Mouse (Mus musculus) subcutaneous adipose tissue, adult 2 months (tissue): ENCODE results near the gene 8030411F24Rik. TPM values are rescaled to one million over a fixed set of nuclear protein-coding genes. Genes with fewer than 3 reads are reported as not detected.

ENCODE experiments used
- polyA plus RNA-seq: library from polyadenylated mRNA; depleted of rRNA; stranded (reverse); fragments of >200 nt; gene quantifications from 2 replicates; pipeline ENCODE4 v1.2.3, GENCODE M21; 2012; ENCODE audit warnings: low replicate concordance; rRNA removed

Gene 8030411F24Rik
- not detected in 2 replicates for polyA plus RNA-seq

GRCm38 (mm10) chr2:148781709-148782108, at the start of gene 8030411F24Rik:
8030411F24Rik (plus strand) TSS chr2:148782009.

GRCm38 (mm10) chr2:148732327-148733000, 49.3 kb upstream of the 8030411F24Rik start, which contains the start of gene Napb:
Napb (minus strand) TSS chr2:148732467.

GRCm38 (mm10) chr2:148750058-148750457, 31.8 kb upstream of the 8030411F24Rik start, which contains the start of gene Cstl1:
Cstl1 (plus strand) TSS chr2:148750358.

DNA sequence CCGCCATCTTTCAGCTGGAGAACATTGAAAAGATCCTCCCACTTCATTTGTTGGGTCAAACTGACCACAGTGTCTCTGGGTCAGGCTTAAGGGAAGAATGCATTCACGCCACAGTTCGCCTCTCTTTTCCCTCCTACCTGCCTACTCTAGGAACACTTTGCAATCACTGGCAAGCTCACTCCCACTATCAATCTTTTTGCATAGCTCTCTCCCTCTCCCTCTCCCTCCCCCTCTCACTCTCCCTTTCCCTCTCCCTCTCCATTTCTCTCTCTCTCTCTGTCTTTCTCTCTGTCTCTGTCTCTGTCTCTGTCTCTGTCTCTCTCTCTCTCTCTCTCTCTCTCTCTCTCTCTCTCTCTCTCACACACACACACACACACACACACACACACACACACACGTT, 10.4 kb upstream of the 8030411F24Rik start, which contains the start of gene Cst11:
Cst11 (minus strand) TSS at position 101 of the 400 bp plus-strand sequence.

GRCm38 (mm10) chr2:148789142-148789541, 7.3 kb downstream of the 8030411F24Rik start, which contains the start of gene Cst12:
Cst12 (plus strand) TSS chr2:148789361.

DNA sequence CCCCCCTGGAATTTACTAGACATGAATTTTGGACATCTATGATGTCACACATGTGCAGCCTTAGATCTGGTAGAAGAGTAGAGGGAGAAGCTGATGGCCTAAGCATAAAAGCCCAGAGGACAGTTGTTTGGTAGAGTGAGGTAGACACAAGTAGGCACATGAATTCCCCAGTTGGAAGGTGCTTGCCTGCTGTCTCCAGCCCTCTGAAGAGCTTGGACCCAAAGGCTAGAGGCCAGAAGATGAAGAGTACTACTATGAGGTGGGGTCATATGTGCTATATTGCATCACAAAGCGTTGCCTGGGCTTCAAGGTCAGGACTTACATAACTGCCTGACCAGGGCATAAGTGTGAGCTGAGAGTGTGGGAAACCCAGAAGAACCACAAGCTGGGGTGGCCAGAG, 16.7 kb downstream of the 8030411F24Rik start, which contains the start of gene Cst8:
Cst8 (plus strand) TSS at position 301 of the 400 bp plus-strand sequence.

DNA sequence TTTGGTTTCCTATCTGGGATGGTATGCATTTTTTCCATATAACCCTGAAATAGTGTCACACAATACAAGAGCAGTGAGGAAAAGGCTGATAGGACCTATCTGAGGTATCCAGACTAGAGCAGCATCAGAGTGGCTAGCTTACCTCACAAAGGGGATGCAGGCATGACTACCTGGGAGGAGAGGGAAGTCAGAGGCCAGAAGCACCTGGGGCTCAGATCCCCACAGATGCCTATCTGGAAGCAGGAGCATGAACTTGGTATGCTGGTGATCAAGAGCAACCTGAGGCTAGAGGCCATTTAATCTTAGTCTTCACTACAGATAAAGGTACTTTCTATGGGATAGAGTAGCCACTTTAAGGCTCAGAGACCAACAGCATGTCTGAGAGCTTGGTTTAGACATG, 38.1 kb downstream of the 8030411F24Rik start, which contains the start of gene Cst13:
Cst13 (plus strand) TSS at position 173 of the 400 bp plus-strand sequence.

DNA sequence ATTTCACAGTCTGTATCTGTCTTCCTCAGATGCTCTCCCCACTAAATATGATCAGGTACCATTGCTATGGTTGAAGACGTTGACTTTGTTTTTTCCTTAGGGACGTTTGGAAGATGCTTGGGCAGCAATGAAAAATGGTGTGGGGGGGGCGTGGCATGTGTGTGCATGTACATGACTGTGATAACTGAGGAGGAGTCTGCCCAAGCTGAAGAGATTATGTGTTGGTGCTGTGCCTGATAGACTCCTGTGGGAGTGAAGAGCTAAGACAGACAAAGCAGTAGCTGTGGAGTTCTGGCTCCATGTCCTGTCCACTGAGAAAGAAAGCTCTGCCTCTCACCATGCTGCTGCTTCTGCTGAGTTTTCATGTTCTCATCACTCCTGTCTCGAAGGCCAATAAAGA, 53.1 kb downstream of the 8030411F24Rik start, which contains the start of gene Cst9:
Cst9 (plus strand) TSS at position 236 of the 400 bp plus-strand sequence.

Other genes starting within 250 kb of the 8030411F24Rik start
- gene Nxt1, start 109.4 kb upstream of the 8030411F24Rik start, polyA plus RNA-seq = 18.0 and 34.5 TPM in 2 replicates
- 13.8 and 15.9 TPM in 2 replicates for gene Gzf1, start 101.0 kb upstream of the 8030411F24Rik start, polyA plus RNA-seq
- 1.2 and 1.7 TPM in 2 replicates for gene Napb, start 49.5 kb upstream of the 8030411F24Rik start, polyA plus RNA-seq
- gene Cstl1, start 31.7 kb upstream of the 8030411F24Rik start, polyA plus RNA-seq = not detected in 2 replicates
- gene Cst11, start 10.5 kb upstream of the 8030411F24Rik start, polyA plus RNA-seq = 1.1 TPM in 1 of 2 replicates, not detected in the other
- 0.39 TPM in 1 of 2 replicates, not detected in the other for gene Cst12, start 7.4 kb downstream of the 8030411F24Rik start, polyA plus RNA-seq
- gene Cst8, start 16.8 kb downstream of the 8030411F24Rik start, polyA plus RNA-seq = 0.76 TPM in 1 of 2 replicates, not detected in the other
- not detected in 2 replicates for gene Cst13, start 38.1 kb downstream of the 8030411F24Rik start, polyA plus RNA-seq
- gene Cst9, start 53.1 kb downstream of the 8030411F24Rik start, polyA plus RNA-seq = not detected in 2 replicates
- gene 9230104L09Rik, start 83.0 kb downstream of the 8030411F24Rik start, polyA plus RNA-seq = 2.5 and 2.6 TPM in 2 replicates
- gene Cst3, start 93.7 kb downstream of the 8030411F24Rik start, polyA plus RNA-seq = 1,165 and 1,988 TPM in 2 replicates
- not detected in 2 replicates for gene Gm1330, start 221.2 kb downstream of the 8030411F24Rik start, polyA plus RNA-seq
- not detected in 2 replicates for gene Gm10750, start 235.2 kb downstream of the 8030411F24Rik start, polyA plus RNA-seq